Mouse (Mus musculus) embryonic facial prominence, embryonic 13.5 days (tissue): ENCODE results near the gene Tmx2. TPM values are rescaled to one million over a fixed set of nuclear protein-coding genes. Genes with fewer than 3 reads are reported as not detected.
A peak's percentile ranks its signal among the peaks of the same experiment; 100 is the strongest.
"Not testable (repeated sequence)": the region's sequence is repeated elsewhere in the genome, so short reads cannot be mapped to it uniquely, and the experiment has no call there.

Experiments used
- ATAC-seq: fragments of 200-750 bp; cut with Nextera tagmentation; 2 replicates; pipeline ENCODE4 v1.8.0; 2017; ENCODE audit warnings: low read depth; ENCODE audit not compliant: insufficient number of reproducible peaks, insufficient read depth, low FRiP score, low TSS enrichment
- H3K27ac ChIP-seq: fragments of 300-500 bp; sonication (generic); 2 replicates; pipeline ENCODE4 v1.5.1; 2015; ENCODE audit warnings: moderate library complexity, mild to moderate bottlenecking, inconsistent platforms
- H3K27me3 ChIP-seq: fragments of 300-500 bp; sonication (generic); 2 replicates; pipeline ENCODE4 v1.6.1; 2015; ENCODE audit warnings: mild to moderate bottlenecking, inconsistent platforms
- H3K36me3 ChIP-seq: fragments of 300-500 bp; sonication (generic); 2 replicates; pipeline ENCODE4 v1.6.1; 2015; ENCODE audit warnings: mild to moderate bottlenecking, inconsistent platforms
- H3K4me1 ChIP-seq: fragments of 300-500 bp; sonication (generic); 2 replicates; pipeline ENCODE4 v1.6.1; 2015; ENCODE audit warnings: inconsistent platforms
- H3K4me2 ChIP-seq: fragments of 300-500 bp; sonication (generic); 2 replicates; pipeline ENCODE4 v1.6.1; 2015; ENCODE audit warnings: moderate library complexity, mild to moderate bottlenecking, inconsistent platforms
- H3K4me3 ChIP-seq: fragments of 300-500 bp; sonication (generic); 2 replicates; pipeline ENCODE4 v1.5.1; 2015; ENCODE audit warnings: mild to moderate bottlenecking, inconsistent platforms
- H3K9ac ChIP-seq: fragments of 300-500 bp; sonication (generic); 2 replicates; pipeline ENCODE4 v1.6.1; 2015; ENCODE audit warnings: mild to moderate bottlenecking, inconsistent platforms
- H3K9me3 ChIP-seq: fragments of 300-500 bp; sonication (generic); 2 replicates; pipeline ENCODE4 v1.6.1; 2016; ENCODE audit warnings: inconsistent platforms
- WGBS: fragments of 180-500 bp; shearing (Covaris S2); methylation state at CpG from one replicate; pipeline ENCODE4 v1.1.7; 2015; ENCODE audit warnings: mixed read lengths; 5-methylcytosine and 5-hydroxymethylcytosine counted together
- polyA plus RNA-seq: library from polyadenylated mRNA; unstranded; fragments of >200 nt; fragmentation: Nextera tagmentation; extraction: Ambion mirVana; gene quantifications from 2 replicates; pipeline ENCODE4 v1.2.1, GENCODE M21; 2015

The Tmx2 gene
- polyA plus RNA-seq, 1 experiment from 2014 or later = 105 TPM

DNA sequence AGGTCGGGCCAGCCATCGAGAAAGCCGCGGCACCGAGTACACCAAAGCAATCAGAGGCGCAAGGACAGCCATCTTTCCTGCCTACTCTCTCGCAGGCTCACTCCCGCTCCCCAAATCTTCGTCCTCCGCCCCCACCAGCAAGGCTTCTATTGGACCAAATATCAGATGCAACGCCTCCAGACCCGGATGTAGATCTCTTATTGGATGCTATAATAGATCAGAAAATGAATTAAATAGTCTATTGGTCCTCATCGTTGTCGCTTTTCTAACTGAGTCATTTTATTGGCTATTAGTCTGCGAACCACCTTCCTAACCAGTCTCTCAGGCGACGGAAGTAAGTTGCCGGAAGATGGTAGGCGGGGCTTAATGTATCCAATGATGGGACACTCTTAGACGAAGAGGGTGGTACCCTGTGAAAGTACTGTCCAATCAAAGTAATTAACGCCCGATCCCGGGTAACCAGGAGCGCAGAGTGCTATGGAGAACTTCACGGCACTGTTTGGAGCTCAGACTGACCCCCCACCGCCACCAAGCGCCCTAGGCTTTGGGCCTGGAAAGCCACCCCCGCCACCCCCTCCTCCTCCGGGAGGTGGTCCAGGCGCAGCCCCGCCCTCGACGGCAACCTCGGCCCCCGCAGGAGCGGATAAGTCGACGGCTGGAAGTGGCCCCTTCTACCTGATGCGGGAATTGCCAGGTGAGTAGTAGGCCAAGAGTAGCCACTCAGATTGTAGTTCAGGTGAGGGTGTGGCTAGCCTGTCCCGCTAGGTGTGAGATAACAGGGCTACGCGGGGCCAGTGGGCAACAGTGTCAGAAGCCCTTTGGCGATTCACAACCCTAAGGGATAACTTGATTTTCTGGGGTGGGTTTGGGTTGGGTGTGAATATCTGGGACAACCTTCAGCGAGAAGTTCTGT is 716 bp downstream of the Tmx2 start, which contains the start of the genes Gm28635 and Med19:
Gm28635 (minus strand) TSS at position 74 of the 913 bp plus-strand sequence.
Med19 (plus strand) TSS at position 435 of the 913 bp plus-strand sequence.
- Histone ChIP-seq H3K9ac (peak within 1 kb of the TSS; percentile 91), H3K36me3 (peaks cover 35% of the 10 kb centered on the region), H3K9me3 (no peaks in the 10 kb centered on the region), H3K27me3 (no peaks in the 10 kb centered on the region), H3K4me3 (peak within 1 kb of the TSS; percentile 99), H3K4me1 (peaks cover 18% of the 10 kb centered on the region), H3K4me2 (peak within 1 kb of the TSS; percentile 78), H3K27ac (peak within 1 kb of the TSS; percentile 73; the same call in 1 of the 2 replicates)
- ATAC-seq = peak; percentile 100
- under 1% methylated on average over 44 of the region's 44 CpGs for WGBS

GRCm38 (mm10) chr2:84677270-84677967 is 1.5 kb downstream of the Tmx2 start:
- peaks cover 18% of the 10 kb centered on the region for H3K4me1 ChIP-seq
- ATAC-seq = no peak; the same call in 1 of the 2 replicates
- no peaks in the 10 kb centered on the region for H3K27me3 ChIP-seq
- H3K4me2 ChIP-seq = peak overlapping the region; percentile 78
- WGBS = 12% methylated on average over 22 of the region's 22 CpGs
- H3K27ac ChIP-seq = no peak overlapping the region
- H3K9ac ChIP-seq = peak overlapping the region; percentile 71
- H3K36me3 ChIP-seq = peaks cover 39% of the 10 kb centered on the region
- no peaks in the 10 kb centered on the region for H3K9me3 ChIP-seq
- H3K4me3 ChIP-seq = peak overlapping the region; percentile 99

DNA sequence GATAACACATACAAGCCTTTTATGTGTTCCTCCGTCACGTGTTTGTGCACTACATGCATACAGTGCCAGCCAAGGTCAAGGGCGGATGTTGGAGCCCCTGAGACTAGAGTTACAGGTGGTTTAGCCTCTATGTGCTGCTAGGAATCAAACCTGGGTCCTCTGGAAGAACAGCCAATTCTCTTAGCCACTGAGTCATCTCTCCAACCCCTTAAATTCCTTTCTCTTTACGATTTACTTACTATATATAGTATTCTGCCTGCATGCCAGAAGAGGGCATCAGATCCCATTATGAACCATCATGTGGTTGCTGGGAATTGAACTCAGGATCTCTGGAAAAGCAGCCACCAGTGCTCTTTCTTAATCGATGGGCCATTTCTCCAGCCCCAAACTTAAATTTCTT is 7.4 kb downstream of the Tmx2 start:
- H3K9ac ChIP-seq, H3K4me3 ChIP-seq, H3K27me3 ChIP-seq, ATAC-seq, H3K9me3 ChIP-seq, H3K27ac ChIP-seq: not testable (repeated sequence)
- WGBS = 57% methylated on average over 4 of the region's 5 CpGs
- peaks cover 18% of the 10 kb centered on the region for H3K4me1 ChIP-seq
- H3K36me3 ChIP-seq = peaks cover 47% of the 10 kb centered on the region
- H3K4me2 ChIP-seq = peak overlapping the region; percentile 71

DNA sequence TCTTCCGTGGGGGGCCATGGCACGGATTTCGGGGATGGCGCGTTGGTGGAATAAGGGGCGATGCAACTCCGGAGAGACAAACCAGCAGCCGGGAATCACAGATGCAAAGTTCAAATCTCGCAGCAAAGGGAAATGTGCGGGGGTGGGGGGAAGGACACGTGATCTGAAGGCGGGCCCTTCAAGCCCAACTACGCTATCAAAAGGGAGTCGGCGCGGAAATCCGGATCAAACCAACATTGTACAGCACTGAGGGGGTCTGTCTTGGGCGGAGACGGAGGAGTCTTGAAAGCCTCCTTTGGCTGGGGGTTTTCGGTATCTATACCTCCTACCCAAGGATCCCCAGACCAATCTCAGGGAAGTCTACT is 8.4 kb downstream of the Tmx2 start, which contains the start of gene Selenoh:
Selenoh (minus strand) TSS at position 202 of the 365 bp plus-strand sequence.
- Histone ChIP-seq H3K4me3 (peak within 1 kb of the TSS; percentile 91), H3K4me2 (peak within 1 kb of the TSS; percentile 71), H3K9ac (peak within 1 kb of the TSS; percentile 96), H3K4me1 (peaks cover 14% of the 10 kb centered on the region), H3K27ac (peak within 1 kb of the TSS; percentile 95), H3K36me3 (peaks cover 41% of the 10 kb centered on the region), H3K27me3 (no peaks in the 10 kb centered on the region), H3K9me3 (no peaks in the 10 kb centered on the region)
- under 1% methylated on average over 20 of the region's 20 CpGs for WGBS
- peak; percentile 94 for ATAC-seq

GRCm38 (mm10) chr2:84669828-84670568 is 8.9 kb downstream of the Tmx2 start:
- H3K4me1 ChIP-seq = peaks cover 14% of the 10 kb centered on the region
- peak; percentile 67 for ATAC-seq
- 2% methylated on average over 39 of the region's 39 CpGs for WGBS

DNA sequence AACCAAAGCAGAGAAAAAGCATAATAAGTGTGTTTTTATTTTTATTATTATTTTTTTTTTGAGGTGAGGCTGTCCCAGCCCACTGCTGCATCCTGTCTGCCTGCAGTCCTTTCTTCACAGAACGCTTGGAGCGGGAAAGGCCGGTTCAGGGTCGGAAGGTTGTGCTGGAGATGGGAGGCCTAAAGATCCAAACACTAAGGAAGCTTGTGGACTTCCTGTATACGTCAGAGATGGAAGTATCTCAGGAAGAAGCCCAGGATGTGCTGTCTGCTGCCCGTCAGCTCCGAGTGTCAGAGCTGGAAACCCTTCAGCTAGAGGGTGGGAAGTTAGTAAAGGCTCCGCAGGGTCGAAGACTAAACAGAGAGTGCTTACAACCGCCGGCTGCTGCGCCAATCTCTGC is 12.9 kb downstream of the Tmx2 start:
- Histone ChIP-seq H3K36me3 (peaks cover 14% of the 10 kb centered on the region), H3K4me1 (peaks cover 12% of the 10 kb centered on the region), H3K27me3 (no peaks in the 10 kb centered on the region), H3K9me3 (no peaks in the 10 kb centered on the region), H3K4me2 (no peak overlapping the region), H3K9ac (no peak overlapping the region), H3K4me3 (no peak overlapping the region), H3K27ac (0 out of 2 replicates have a peak overlapping the region, but pooled peaks have one; percentile 48)
- 64% methylated on average over 12 of the region's 12 CpGs for WGBS
- ATAC-seq = no peak

More at GRCm38 (mm10) chr2:84669828-84670568, 8.9 kb downstream of the Tmx2 start:
- peak overlapping the region; percentile 95 for H3K27ac ChIP-seq
- H3K36me3 ChIP-seq = peaks cover 37% of the 10 kb centered on the region
- H3K9ac ChIP-seq = peak overlapping the region; percentile 96
- H3K27me3 ChIP-seq = no peaks in the 10 kb centered on the region
- H3K9me3 ChIP-seq = no peaks in the 10 kb centered on the region
- peak overlapping the region; percentile 71 for H3K4me2 ChIP-seq
- H3K4me3 ChIP-seq = peak overlapping the region; percentile 91

DNA sequence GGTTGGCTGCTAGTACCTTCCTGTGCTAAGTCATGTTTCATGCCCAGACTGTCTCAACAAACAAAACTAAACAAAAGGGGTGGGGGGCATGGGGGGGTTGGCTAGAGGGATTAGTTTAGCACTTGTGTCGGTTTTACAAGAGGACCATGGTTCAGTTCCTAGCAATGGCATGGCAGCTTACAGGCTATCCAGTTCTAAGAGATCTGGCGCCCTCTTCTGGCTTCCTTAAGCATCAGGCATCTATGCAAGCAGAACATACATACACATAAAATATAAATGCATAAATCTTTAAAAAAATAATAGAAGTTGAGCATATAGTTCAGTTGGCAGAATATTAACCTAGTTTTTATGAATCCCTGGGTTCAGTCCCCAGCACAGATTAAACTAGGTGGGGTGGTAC is 16.1 kb downstream of the Tmx2 start:
- no peaks in the 10 kb centered on the region for H3K27me3 ChIP-seq
- H3K4me2 ChIP-seq = no peak overlapping the region
- no peak overlapping the region for H3K4me3 ChIP-seq
- no peaks in the 10 kb centered on the region for H3K4me1 ChIP-seq
- H3K9ac ChIP-seq = no peak overlapping the region
- no peak overlapping the region for H3K27ac ChIP-seq
- no peaks in the 10 kb centered on the region for H3K9me3 ChIP-seq
- H3K36me3 ChIP-seq = no peaks in the 10 kb centered on the region
- WGBS = 28% methylated on average over 2 of the region's 2 CpGs
- no peak for ATAC-seq

DNA sequence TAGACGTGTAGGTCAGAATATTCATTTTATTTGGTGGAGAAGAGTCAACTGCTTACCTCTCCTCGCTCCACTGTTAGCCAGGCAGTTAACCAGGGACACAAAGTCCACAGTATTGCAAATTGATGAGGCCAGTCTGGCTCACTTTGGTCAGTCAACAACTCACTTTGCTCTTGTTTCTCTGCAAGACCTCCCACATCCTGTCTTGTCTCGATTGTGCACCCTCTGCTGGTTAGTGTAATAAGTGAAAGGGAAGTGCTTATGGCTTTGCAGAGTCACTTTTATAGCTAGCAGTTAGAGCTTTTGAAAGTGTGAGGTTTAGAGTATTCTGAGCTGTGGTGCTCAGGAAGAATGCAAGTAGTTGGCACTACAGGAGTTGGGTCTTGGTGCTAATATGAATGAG is 18.7 kb downstream of the Tmx2 start:
- Histone ChIP-seq H3K9me3 (no peaks in the 10 kb centered on the region), H3K4me1 (no peaks in the 10 kb centered on the region), H3K27ac (no peak overlapping the region), H3K4me3 (no peak overlapping the region), H3K9ac (no peak overlapping the region), H3K27me3 (no peaks in the 10 kb centered on the region), H3K36me3 (no peaks in the 10 kb centered on the region), H3K4me2 (no peak overlapping the region)
- ATAC-seq = no peak
- 63% methylated on average over 3 of the region's 3 CpGs for WGBS

GRCm38 (mm10) chr2:84658806-84659205 is 20.1 kb downstream of the Tmx2 start, which contains the start of gene Btbd18:
Gene Btbd18, plus strand, starts transcription at chr2:84659079.
- Histone ChIP-seq H3K27ac (no peak within 1 kb of the TSS), H3K9me3 (no peaks in the 10 kb centered on the region), H3K4me3 (no peak within 1 kb of the TSS), H3K4me1 (no peaks in the 10 kb centered on the region), H3K4me2 (no peak within 1 kb of the TSS), H3K27me3 (no peaks in the 10 kb centered on the region), H3K36me3 (no peaks in the 10 kb centered on the region), H3K9ac (no peak within 1 kb of the TSS)
- WGBS = 93% methylated on average over 32 of the region's 32 CpGs
- no peak for ATAC-seq

GRCm38 (mm10) chr2:84655864-84656263 is 23.1 kb downstream of the Tmx2 start:
- no peaks in the 10 kb centered on the region for H3K4me1 ChIP-seq
- 61% methylated on average over 1 of the region's 1 CpGs for WGBS
- H3K4me2 ChIP-seq = no peak overlapping the region
- H3K4me3 ChIP-seq = no peak overlapping the region
- no peaks in the 10 kb centered on the region for H3K27me3 ChIP-seq
- no peaks in the 10 kb centered on the region for H3K36me3 ChIP-seq
- H3K9me3 ChIP-seq = no peaks in the 10 kb centered on the region
- no peak for ATAC-seq
- H3K9ac ChIP-seq = no peak overlapping the region
- H3K27ac ChIP-seq = no peak overlapping the region

DNA sequence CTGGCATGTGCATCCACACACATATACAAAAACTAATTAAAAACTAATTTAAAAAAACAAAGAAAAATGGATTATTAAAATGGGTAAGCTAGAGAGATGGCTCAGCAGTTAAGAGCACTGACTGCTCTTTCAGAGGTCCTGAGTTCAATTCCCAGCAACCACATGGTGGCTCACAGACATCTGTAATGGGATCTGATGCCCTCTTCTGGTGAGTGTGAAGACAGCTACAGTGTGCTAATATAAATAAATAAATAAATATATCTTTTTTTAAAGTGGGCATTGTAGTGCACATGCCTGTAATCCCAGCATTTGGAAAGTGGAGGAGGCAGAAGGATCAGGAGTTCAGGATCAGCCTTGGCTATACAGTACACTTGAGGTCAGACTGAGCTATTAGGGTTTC is 25.6 kb downstream of the Tmx2 start:
- no peak overlapping the region for H3K9ac ChIP-seq
- H3K9me3 ChIP-seq = no peaks in the 10 kb centered on the region
- H3K36me3 ChIP-seq = no peaks in the 10 kb centered on the region
- no peaks in the 10 kb centered on the region for H3K27me3 ChIP-seq
- no peak for ATAC-seq
- no peak overlapping the region for H3K27ac ChIP-seq
- H3K4me2 ChIP-seq = no peak overlapping the region
- no peak overlapping the region for H3K4me3 ChIP-seq
- H3K4me1 ChIP-seq = peaks cover 2% of the 10 kb centered on the region
